Mouse (Mus musculus) MEL (cell line): ENCODE data around the gene Chrdl2. TPM values are rescaled to one million over a fixed set of nuclear protein-coding genes. Genes with fewer than 3 reads are reported as not detected.
"Not testable (repeated sequence)": the region's sequence is repeated elsewhere in the genome, so short reads cannot be mapped to it uniquely, and the experiment has no call there.

Experiments
- DNase-seq: peaks from one replicate; pipeline ENCODE4 v3.0.0; 2011; ENCODE audit warnings: low read depth, low spot score
- H3K27ac ChIP-seq: 2 replicates; pipeline ENCODE4 v1.5.1; 2012; ENCODE audit warnings: low read depth, mild to moderate bottlenecking, control low read depth, low read length, moderate library complexity; ENCODE audit not compliant: control insufficient read depth
- H3K27me3 ChIP-seq, 2 experiments: fragments of 150-350 bp in 1 of 2; sonication (generic) in 1 of 2; 2 replicates each; pipeline ENCODE4 v1.6.1; 2012; ENCODE audit warnings: low read length in 2 of 2, mild to moderate bottlenecking in 2 of 2, improper control_type of control experiment in 1 of 2, moderate library complexity in 1 of 2; ENCODE audit not compliant: insufficient read depth in 2 of 2, control insufficient read depth in 1 of 2
- H3K36me3 ChIP-seq, 2 experiments: 2 replicates each; pipeline ENCODE4 v1.6.1; 2012 to 2014; ENCODE audit warnings: low read length in 2 of 2, improper control_type of control experiment in 1 of 2, inconsistent platforms in 1 of 2, mild to moderate bottlenecking in 1 of 2; ENCODE audit not compliant: insufficient read depth in 2 of 2, control insufficient read depth in 1 of 2
- H3K4me1 ChIP-seq, 2 experiments: fragments of 150-350 bp in 1 of 2; sonication (generic) in 1 of 2; 2 replicates each; pipeline ENCODE4 v1.6.1; 2012; ENCODE audit warnings: low read length in 2 of 2, improper control_type of control experiment in 1 of 2, mild to moderate bottlenecking in 1 of 2; ENCODE audit not compliant: insufficient read depth in 2 of 2, control insufficient read depth in 1 of 2
- H3K4me3 ChIP-seq, 2 experiments: fragments of 150-350 bp in 1 of 2; sonication (generic) in 1 of 2; 2 replicates each; pipeline ENCODE4 v1.5.1; 2012; ENCODE audit warnings: low read depth in 2 of 2, low read length in 2 of 2, mild to moderate bottlenecking in 2 of 2, moderate library complexity in 2 of 2, control low read depth in 1 of 2, improper control_type of control experiment in 1 of 2; ENCODE audit not compliant: control insufficient read depth in 1 of 2, insufficient read depth in 1 of 2
- H3K79me2 ChIP-seq: 2 replicates; pipeline ENCODE4 v1.6.1; 2012; ENCODE audit warnings: mild to moderate bottlenecking, low read length, moderate library complexity; ENCODE audit not compliant: control insufficient read depth, poor library complexity, insufficient read depth
- H3K9ac ChIP-seq: 2 replicates; pipeline ENCODE4 v1.6.1; 2012; ENCODE audit warnings: low read depth, mild to moderate bottlenecking, control low read depth, low read length, moderate library complexity; ENCODE audit not compliant: control insufficient read depth, poor library complexity, severe bottlenecking
- H3K9me3 ChIP-seq: fragments of 150-350 bp; sonication (generic); replicated peaks from 2 replicates; pipeline ENCODE4 v1.6.1; 2012; ENCODE audit warnings: mild to moderate bottlenecking, low read length, improper control_type of control experiment, moderate library complexity; ENCODE audit not compliant: insufficient read depth
- CHD1 ChIP-seq: IDR thresholded peaks from 2 replicates; pipeline ENCODE4 v1.6.1; 2012; ENCODE audit warnings: low read depth, mild to moderate bottlenecking, inconsistent platforms, low read length, improper control_type of control experiment
- CHD2 ChIP-seq: IDR thresholded peaks from 2 replicates; pipeline ENCODE4 v1.6.1; 2011; ENCODE audit warnings: low read length, improper control_type of control experiment
- CTCF ChIP-seq, 3 experiments: IDR thresholded peaks in 2 of 3; conservative IDR thresholded peaks in 1 of 3; 2 replicates each; pipeline ENCODE4 v1.5.1; 2011 to 2012; ENCODE audit warnings: low read length in 3 of 3, low read depth in 2 of 3, mild to moderate bottlenecking in 2 of 3, improper control_type of control experiment in 1 of 3, inconsistent platforms in 1 of 3, mixed read lengths in 1 of 3, moderate library complexity in 1 of 3; ENCODE audit not compliant: control insufficient read depth in 1 of 3, insufficient read depth in 1 of 3, poor library complexity in 1 of 3, severe bottlenecking in 1 of 3
- E2F4 ChIP-seq: IDR thresholded peaks from 2 replicates; pipeline ENCODE4 v1.6.1; 2011; ENCODE audit warnings: low read depth, low read length, improper control_type of control experiment, borderline replicate concordance
- ELF1 ChIP-seq: IDR thresholded peaks from 2 replicates; pipeline ENCODE4 v1.6.1; 2014; ENCODE audit warnings: low read depth, mild to moderate bottlenecking, inconsistent platforms, low read length, improper control_type of control experiment, moderate library complexity
- EP300 ChIP-seq, 2 experiments: IDR thresholded peaks; 2 replicates each; pipeline ENCODE4 v1.6.1; 2011; ENCODE audit warnings: improper control_type of control experiment in 2 of 2, low read length in 2 of 2, low read depth in 1 of 2, mild to moderate bottlenecking in 1 of 2
- GABPA ChIP-seq: IDR thresholded peaks from 2 replicates; pipeline ENCODE4 v1.6.1; 2012; ENCODE audit warnings: low read depth, mild to moderate bottlenecking, inconsistent platforms, low read length, improper control_type of control experiment, moderate library complexity
- GATA1 ChIP-seq: IDR thresholded peaks from 2 replicates; pipeline ENCODE4 v1.6.1; 2011; ENCODE audit warnings: low read depth, low read length, improper control_type of control experiment
- JUND ChIP-seq: IDR thresholded peaks from 2 replicates; pipeline ENCODE4 v1.6.1; 2011; ENCODE audit warnings: low read depth, mild to moderate bottlenecking, improper control_type of control experiment, low read length
- MAFK ChIP-seq: IDR thresholded peaks from 2 replicates; pipeline ENCODE4 v1.6.1; 2011; ENCODE audit warnings: low read depth, mild to moderate bottlenecking, low read length, improper control_type of control experiment, borderline replicate concordance
- MAX ChIP-seq: IDR thresholded peaks from 2 replicates; pipeline ENCODE4 v1.6.1; 2011; ENCODE audit warnings: low read length, improper control_type of control experiment
- MAZ ChIP-seq: IDR thresholded peaks from 2 replicates; pipeline ENCODE4 v1.6.1; 2012; ENCODE audit warnings: low read depth, mild to moderate bottlenecking, inconsistent platforms, low read length, improper control_type of control experiment
- MEF2A ChIP-seq: IDR thresholded peaks from 2 replicates; pipeline ENCODE4 v1.6.1; 2014; ENCODE audit warnings: low read depth, mild to moderate bottlenecking, inconsistent platforms, low read length, improper control_type of control experiment; ENCODE audit not compliant: poor library complexity, insufficient replicate concordance, severe bottlenecking; ENCODE audit errors: extremely low read depth
- MXI1 ChIP-seq: IDR thresholded peaks from 2 replicates; pipeline ENCODE4 v1.6.1; 2011; ENCODE audit warnings: mild to moderate bottlenecking, low read depth, low read length, improper control_type of control experiment
- MYB ChIP-seq: IDR thresholded peaks from 2 replicates; pipeline ENCODE4 v1.6.1; 2011; ENCODE audit warnings: mild to moderate bottlenecking, low read depth, low read length, improper control_type of control experiment
- MYC ChIP-seq: IDR thresholded peaks from 2 replicates; pipeline ENCODE4 v1.6.1; 2011; ENCODE audit warnings: low read depth, mild to moderate bottlenecking, low read length, improper control_type of control experiment, moderate library complexity
- RCOR1 ChIP-seq: IDR thresholded peaks from 2 replicates; pipeline ENCODE4 v1.6.1; 2012; ENCODE audit warnings: low read depth, mild to moderate bottlenecking, inconsistent platforms, low read length, improper control_type of control experiment
- SIN3A ChIP-seq: IDR thresholded peaks from 2 replicates; pipeline ENCODE4 v1.6.1; 2012; ENCODE audit warnings: low read length, improper control_type of control experiment, inconsistent platforms
- SMC3 ChIP-seq: IDR thresholded peaks from 2 replicates; pipeline ENCODE4 v1.6.1; 2011; ENCODE audit warnings: low read depth, low read length, improper control_type of control experiment
- TBP ChIP-seq: IDR thresholded peaks from 2 replicates; pipeline ENCODE4 v1.8.0; 2011; ENCODE audit warnings: low read depth, low read length, improper control_type of control experiment
- TCF12 ChIP-seq: IDR thresholded peaks from 2 replicates; pipeline ENCODE4 v1.6.1; 2014; ENCODE audit warnings: low read depth, mild to moderate bottlenecking, inconsistent platforms, low read length, improper control_type of control experiment, moderate library complexity
- USF1 ChIP-seq: IDR thresholded peaks from 2 replicates; pipeline ENCODE4 v1.6.1; 2014; ENCODE audit warnings: low read depth, mild to moderate bottlenecking, inconsistent platforms, low read length, improper control_type of control experiment, moderate library complexity
- USF2 ChIP-seq, 2 experiments: IDR thresholded peaks; 2 replicates each; pipeline ENCODE4 v1.6.1; 2011 to 2012; ENCODE audit warnings: improper control_type of control experiment in 2 of 2, low read length in 2 of 2, borderline replicate concordance in 1 of 2, inconsistent platforms in 1 of 2, low read depth in 1 of 2, mild to moderate bottlenecking in 1 of 2; ENCODE audit not compliant: insufficient read depth in 1 of 2
- ZC3H11A ChIP-seq: IDR thresholded peaks from 2 replicates; pipeline ENCODE4 v1.6.1; 2012; ENCODE audit warnings: low read depth, mild to moderate bottlenecking, inconsistent platforms, low read length, improper control_type of control experiment
- ZKSCAN1 ChIP-seq: IDR thresholded peaks from 2 replicates; pipeline ENCODE4 v1.6.1; 2012; ENCODE audit warnings: low read depth, mild to moderate bottlenecking, inconsistent platforms, low read length, improper control_type of control experiment, moderate library complexity
- ZMIZ1 ChIP-seq: IDR thresholded peaks from 2 replicates; pipeline ENCODE4 v1.6.1; 2012; ENCODE audit warnings: low read depth, mild to moderate bottlenecking, inconsistent platforms, low read length, improper control_type of control experiment, moderate library complexity
- ZNF384 ChIP-seq: IDR thresholded peaks from 2 replicates; pipeline ENCODE4 v1.6.1; 2012; ENCODE audit warnings: low read depth, mild to moderate bottlenecking, inconsistent platforms, low read length, improper control_type of control experiment
- polyA plus RNA-seq, 2 experiments: library from polyadenylated mRNA; stranded (reverse) in 1 of 2; unstranded in 1 of 2; fragments of >175 nt in 1 of 2; fragments of >200 nt in 1 of 2; gene quantifications; 2 replicates each; pipeline versions ENCODE4 v1.2.1 to v1.2.4; 2012; ENCODE audit warnings: low replicate concordance in 2 of 2, low read depth in 1 of 2; ENCODE audit not compliant: insufficient read length in 2 of 2, insufficient read depth in 1 of 2, missing spikeins in 1 of 2
- total RNA-seq: library from RNA; depleted of rRNA; stranded (reverse); fragments of 300-350 nt; gene quantifications from 2 replicates; pipeline ENCODE4 v1.2.3, GENCODE M21; 2012

Gene Chrdl2
- total and polyA plus RNA-seq, 3 experiments: 0.08 TPM; not detected in 2

GRCm38 (mm10) chr7:99969151-99969550 lies 36.8 kb upstream of the Chrdl2 start:
- H3K4me1 ChIP-seq: no peaks in the 10 kb centered on the region
- peaks cover 3% of the 10 kb centered on the region; the same call in 1 of the 2 replicates for H3K79me2 ChIP-seq
- TF ChIP-seq MXI1 (no peak), ZKSCAN1 (no peak), ZNF384 (no peak), SIN3A (no peak), ELF1 (no peak), USF1 (no peak), CTCF (IDR thresholded peaks at IDR 0.05 in 2 of 3, conservative IDR thresholded peaks at IDR 0.05 in 1 of 3; ENCODE audit: control insufficient read depth in 1 of 3, insufficient read depth in 1 of 3, low read depth in 2 of 3, low read length in 3 of 3, poor library complexity in 1 of 3, severe bottlenecking in 1 of 3) (no peak), SMC3 (no peak), MAZ (no peak), TCF12 (no peak), MAX (no peak), MEF2A (no peak), TBP (no peak), E2F4 (no peak), EP300 (IDR thresholded peaks at IDR 0.05; ENCODE audit: low read depth in 1 of 2, low read length in 2 of 2) (no peak)
- DNase-seq: no peak
- H3K9ac ChIP-seq: no peak overlapping the region
- H3K4me3 ChIP-seq: no peak overlapping the region
- no peaks in the 10 kb centered on the region for H3K9me3 ChIP-seq
- H3K36me3 ChIP-seq: no peaks in the 10 kb centered on the region
- no peaks in the 10 kb centered on the region for H3K27me3 ChIP-seq
- no peak overlapping the region for H3K27ac ChIP-seq

DNA sequence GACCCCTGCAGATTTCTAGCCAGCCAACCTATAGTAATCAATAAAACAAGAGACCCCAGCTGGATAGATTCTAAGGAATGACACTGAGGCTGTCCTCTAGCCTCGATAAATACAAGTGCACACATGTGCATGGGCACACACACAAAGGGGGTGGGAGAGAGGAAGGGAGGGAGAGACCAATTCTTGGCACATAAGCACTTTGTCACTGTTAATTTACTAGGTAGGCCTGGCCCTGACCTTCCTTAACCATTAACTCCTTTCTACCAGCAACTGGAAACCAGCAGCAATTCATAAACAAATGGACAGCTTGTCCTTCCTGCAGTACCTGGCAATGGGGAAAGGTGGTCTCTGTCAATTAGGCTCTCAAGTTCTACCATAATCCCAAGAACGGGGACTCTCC lies 34.0 kb upstream of the Chrdl2 start:
- no peaks in the 10 kb centered on the region for H3K36me3 ChIP-seq
- no peak overlapping the region for H3K4me3 ChIP-seq
- peaks cover 9% of the 10 kb centered on the region for H3K79me2 ChIP-seq
- no peak overlapping the region for H3K27ac ChIP-seq
- H3K9me3 ChIP-seq: no peaks in the 10 kb centered on the region
- TF ChIP-seq JUND (no peak), CHD2 (no peak), GABPA (no peak), RCOR1 (no peak), MYB (no peak), USF2 (IDR thresholded peaks at IDR 0.05; ENCODE audit: borderline replicate concordance in 1 of 2, insufficient read depth in 1 of 2, low read depth in 1 of 2, low read length in 2 of 2) (no peak), ZMIZ1 (no peak), ZKSCAN1 (no peak), CHD1 (no peak), MYC (no peak), TBP (no peak), ELF1 (no peak), MAFK (no peak), GATA1 (no peak), ZC3H11A (no peak), EP300 (IDR thresholded peaks at IDR 0.05; ENCODE audit: low read depth in 1 of 2, low read length in 2 of 2) (no peak)
- no peaks in the 10 kb centered on the region for H3K27me3 ChIP-seq
- DNase-seq: no peak
- H3K9ac ChIP-seq: no peak overlapping the region
- H3K4me1 ChIP-seq: no peaks in the 10 kb centered on the region

GRCm38 (mm10) chr7:99972912-99973311 lies 33.1 kb upstream of the Chrdl2 start:
- H3K4me3 ChIP-seq, H3K9ac ChIP-seq, H3K36me3 ChIP-seq, H3K27me3 ChIP-seq, DNase-seq, H3K4me1 ChIP-seq, H3K9me3 ChIP-seq, H3K27ac ChIP-seq: not testable (repeated sequence)
- H3K79me2 ChIP-seq: peaks cover 13% of the 10 kb centered on the region
